Mouse (Mus musculus): ENCODE data around the gene Sgo2a. TPM values are rescaled to one million over a fixed set of nuclear protein-coding genes. Genes with fewer than 3 reads are reported as not detected.
"Not testable (repeated sequence)": the region's sequence is repeated elsewhere in the genome, so short reads cannot be mapped to it uniquely, and the experiment has no call there.

Sgo2a gene
- polyA plus RNA-seq, 1 experiment from 2014 or later: 27.1 TPM

GRCm38 (mm10) chr1:58031160-58031769, 35.5 kb downstream of the Sgo2a start:
- no peak overlapping the region for H3K4me2 ChIP-seq
- no peaks in the 10 kb centered on the region for H3K27me3 ChIP-seq (ENCODE audit: insufficient read depth, low read length)
- no peak overlapping the region for H3K27ac ChIP-seq (ENCODE audit: low read depth)
- no peak overlapping the region for H3K9ac ChIP-seq
- 59% methylated on average over 10 of the region's 10 CpGs for WGBS
- TF ChIP-seq CTCF (IDR thresholded peaks at IDR 0.05; ENCODE audit: low read depth): peak; percentile 94
- 0 out of 2 replicates have a peak, but pooled peaks cover 6% of the 10 kb centered on the region for H3K36me3 ChIP-seq (ENCODE audit: insufficient read depth)
- ATAC-seq (ENCODE audit: insufficient read depth) (0 out of 2 replicates have a peak, but pooled peaks have one; percentile 15), DNase-seq (peak; percentile 87)
- H3K4me3 ChIP-seq (ENCODE audit: low read depth, low read length): no peak overlapping the region
- H3K4me1 ChIP-seq (ENCODE audit: insufficient read depth): peaks cover 7% of the 10 kb centered on the region
- H3K9me3 ChIP-seq (ENCODE audit: low read depth, low read length): no peaks in the 10 kb centered on the region

DNA sequence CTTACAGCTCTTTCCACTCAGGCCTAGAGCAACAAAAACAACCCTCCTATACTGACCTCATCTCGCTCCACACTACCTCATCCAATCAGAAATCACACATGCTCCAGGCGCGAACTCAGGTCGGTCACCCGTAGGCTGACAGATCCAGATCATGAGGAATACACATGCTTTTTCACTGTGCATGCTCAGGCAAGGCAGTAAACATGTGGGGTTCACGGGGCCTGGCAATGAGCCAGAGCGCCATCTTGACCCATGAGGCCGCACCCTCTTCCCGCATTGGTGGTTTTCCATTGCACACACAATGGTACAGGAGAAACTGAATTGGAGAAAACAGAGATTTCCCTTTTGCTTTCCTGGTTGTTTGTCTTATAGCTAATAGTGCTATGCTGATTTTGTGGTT, 41.5 kb downstream of the Sgo2a start:
- not testable (repeated sequence) for H3K27ac ChIP-seq (ENCODE audit: low read depth); H3K9me3 ChIP-seq (ENCODE audit: low read depth, low read length); DNase-seq; H3K4me2 ChIP-seq; H3K4me3 ChIP-seq (ENCODE audit: low read depth, low read length); H3K36me3 ChIP-seq (ENCODE audit: insufficient read depth); H3K9ac ChIP-seq; ATAC-seq (ENCODE audit: insufficient read depth); H3K27me3 ChIP-seq (ENCODE audit: insufficient read depth, low read length); H3K4me1 ChIP-seq (ENCODE audit: insufficient read depth)
- 90% methylated on average over 9 of the region's 9 CpGs for WGBS

DNA sequence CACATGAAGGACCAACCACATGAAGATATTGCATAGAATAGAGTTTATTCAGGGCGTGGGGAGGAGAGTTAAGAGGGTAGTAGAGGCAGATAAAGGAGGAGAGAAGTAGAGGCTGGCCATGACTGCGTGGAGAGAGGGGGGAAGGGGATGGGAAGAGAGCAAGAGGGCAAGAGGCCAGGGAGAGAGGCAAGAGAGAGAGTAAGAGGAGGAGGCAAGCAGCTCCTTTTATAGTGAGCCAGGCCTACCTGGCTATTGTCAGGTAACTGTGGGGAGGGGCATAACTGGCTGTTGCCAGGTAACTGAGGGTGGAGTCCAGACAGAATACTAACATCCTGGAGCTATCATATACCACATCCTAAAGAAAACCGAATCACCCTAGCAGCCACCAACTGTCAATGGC, 49.3 kb downstream of the Sgo2a start:
- DNase-seq: no peak
- 55% methylated on average over 3 of the region's 3 CpGs for WGBS
- Histone ChIP-seq H3K4me1 (ENCODE audit: insufficient read depth) (no peaks in the 10 kb centered on the region), H3K27me3 (ENCODE audit: insufficient read depth, low read length) (no peaks in the 10 kb centered on the region), H3K9ac (no peak overlapping the region), H3K27ac (ENCODE audit: low read depth) (no peak overlapping the region), H3K4me3 (ENCODE audit: low read depth, low read length) (no peak overlapping the region), H3K4me2 (no peak overlapping the region), H3K9me3 (ENCODE audit: low read depth, low read length) (no peaks in the 10 kb centered on the region), H3K36me3 (ENCODE audit: insufficient read depth) (no peaks in the 10 kb centered on the region)
- no peak for ATAC-seq (ENCODE audit: insufficient read depth)
- TF ChIP-seq CTCF (IDR thresholded peaks at IDR 0.05; ENCODE audit: low read depth): no peak

- H3K27ac ChIP-seq (ENCODE audit: low read depth): no peak overlapping the region
- TF ChIP-seq CTCF (IDR thresholded peaks at IDR 0.05; ENCODE audit: low read depth): no peak
- no peak for ATAC-seq (ENCODE audit: insufficient read depth)
- H3K4me2 ChIP-seq: no peak overlapping the region
- no peaks in the 10 kb centered on the region for H3K36me3 ChIP-seq (ENCODE audit: insufficient read depth)
- no peaks in the 10 kb centered on the region for H3K27me3 ChIP-seq (ENCODE audit: insufficient read depth, low read length)
- no peaks in the 10 kb centered on the region for H3K4me1 ChIP-seq (ENCODE audit: insufficient read depth)
- WGBS: 54% methylated on average over 5 of the region's 5 CpGs
- H3K9me3 ChIP-seq (ENCODE audit: low read depth, low read length): no peaks in the 10 kb centered on the region
- H3K4me3 ChIP-seq (ENCODE audit: low read depth, low read length): no peak overlapping the region
- H3K9ac ChIP-seq: no peak overlapping the region
- DNase-seq: no peak
Observed at GRCm38 (mm10) chr1:58045546-58045945, 49.8 kb downstream of the Sgo2a start.

DNA sequence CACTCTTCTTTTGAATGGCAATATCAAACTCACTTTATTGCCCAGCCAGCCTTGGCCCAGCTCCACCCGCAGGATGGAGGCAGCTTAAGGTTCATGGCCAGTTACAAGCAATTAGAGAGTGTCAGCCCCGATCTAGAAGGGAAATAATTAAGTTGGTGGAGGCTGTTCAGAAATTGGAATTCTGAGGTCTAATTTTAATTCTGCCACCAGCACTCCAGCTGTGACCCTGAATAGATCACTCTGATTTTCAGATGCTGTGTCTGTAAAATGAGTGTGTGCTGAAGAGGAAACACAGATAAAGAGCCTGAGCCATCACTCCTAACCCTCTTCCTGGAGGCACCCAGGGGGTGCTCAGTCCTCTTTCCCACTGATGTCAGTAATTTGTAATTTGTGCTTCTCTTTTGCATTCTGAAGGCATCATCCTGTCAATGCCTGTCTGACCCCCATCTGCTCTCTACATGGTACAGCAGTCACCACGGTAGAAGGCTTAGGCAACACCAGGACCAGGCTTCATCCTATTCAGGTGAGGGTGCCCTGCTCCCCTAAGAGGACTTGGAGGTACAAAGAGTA, 51.0 kb downstream of the Sgo2a start:
- H3K9me3 ChIP-seq (ENCODE audit: low read depth, low read length): no peaks in the 10 kb centered on the region
- ATAC-seq (ENCODE audit: insufficient read depth) (no peak), DNase-seq (no peak)
- H3K4me2 ChIP-seq: no peak overlapping the region
- 50% methylated on average over 3 of the region's 3 CpGs for WGBS
- H3K36me3 ChIP-seq (ENCODE audit: insufficient read depth): no peaks in the 10 kb centered on the region
- no peaks in the 10 kb centered on the region for H3K4me1 ChIP-seq (ENCODE audit: insufficient read depth)
- no peaks in the 10 kb centered on the region for H3K27me3 ChIP-seq (ENCODE audit: insufficient read depth, low read length)
- TF ChIP-seq CTCF (IDR thresholded peaks at IDR 0.05; ENCODE audit: low read depth): no peak
- H3K27ac ChIP-seq (ENCODE audit: low read depth): no peak overlapping the region
- no peak overlapping the region for H3K4me3 ChIP-seq (ENCODE audit: low read depth, low read length)
- no peak overlapping the region for H3K9ac ChIP-seq

- 90% methylated on average over 5 of the region's 5 CpGs for WGBS
- no peak for ATAC-seq (ENCODE audit: insufficient read depth)
Observed at GRCm38 (mm10) chr1:58049126-58049525, 53.4 kb downstream of the Sgo2a start.

DNA sequence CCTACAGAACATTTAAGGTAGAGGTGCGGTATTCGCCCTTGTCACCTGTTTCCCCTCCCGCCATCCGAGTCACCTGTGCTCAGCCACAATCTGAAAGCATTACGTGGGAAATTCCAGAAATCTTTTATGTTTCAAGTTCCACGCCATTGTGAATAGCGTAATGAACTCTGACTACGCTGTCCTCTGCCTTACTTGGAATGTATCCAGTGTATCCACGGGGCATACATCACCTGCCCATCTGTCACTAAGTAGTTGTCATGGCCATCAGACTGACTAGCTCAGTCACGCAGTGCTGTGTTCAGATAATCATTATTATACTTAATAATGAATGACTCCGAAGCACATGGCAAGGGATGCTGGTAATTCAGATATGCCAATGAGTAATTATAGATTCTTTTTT, 59.8 kb downstream of the Sgo2a start:
- Histone ChIP-seq H3K36me3 (ENCODE audit: insufficient read depth) (no peaks in the 10 kb centered on the region), H3K9ac (no peak overlapping the region), H3K27ac (ENCODE audit: low read depth) (no peak overlapping the region), H3K4me1 (ENCODE audit: insufficient read depth) (0 out of 2 replicates have a peak, but pooled peaks cover 14% of the 10 kb centered on the region), H3K4me2 (no peak overlapping the region), H3K9me3 (ENCODE audit: low read depth, low read length) (no peaks in the 10 kb centered on the region), H3K27me3 (ENCODE audit: insufficient read depth, low read length) (no peaks in the 10 kb centered on the region), H3K4me3 (ENCODE audit: low read depth, low read length) (no peak overlapping the region)
- WGBS: 85% methylated on average over 11 of the region's 11 CpGs
- no peak for TF ChIP-seq CTCF (IDR thresholded peaks at IDR 0.05; ENCODE audit: low read depth)
- ATAC-seq (ENCODE audit: insufficient read depth) (no peak), DNase-seq (no peak)

More at GRCm38 (mm10) chr1:58049126-58049525, 53.4 kb downstream of the Sgo2a start:
- Histone ChIP-seq H3K4me3 (ENCODE audit: low read depth, low read length) (no peak overlapping the region), H3K36me3 (ENCODE audit: insufficient read depth) (no peaks in the 10 kb centered on the region), H3K4me2 (no peak overlapping the region), H3K4me1 (ENCODE audit: insufficient read depth) (no peaks in the 10 kb centered on the region), H3K9ac (no peak overlapping the region), H3K9me3 (ENCODE audit: low read depth, low read length) (no peaks in the 10 kb centered on the region), H3K27me3 (ENCODE audit: insufficient read depth, low read length) (no peaks in the 10 kb centered on the region), H3K27ac (ENCODE audit: low read depth) (no peak overlapping the region)
- no peak for TF ChIP-seq CTCF (IDR thresholded peaks at IDR 0.05; ENCODE audit: low read depth)
- DNase-seq: no peak
